Mouse (Mus musculus) cerebellum, adult 18-20 months (tissue): Measurements from ENCODE around the gene Setd1a.
A peak's percentile ranks its signal among the peaks of the same experiment; 100 is the strongest.
"Not testable (repeated sequence)": the region's sequence is repeated elsewhere in the genome, so short reads cannot be mapped to it uniquely, and the experiment has no call there.

Source experiments
- DNase-seq, 2 experiments: peaks; one replicate each; pipeline ENCODE4 v3.0.0; 2021

Setd1a gene

GRCm38 (mm10) chr7:127776426-127776825 lies at the start of gene Setd1a:
Gene Setd1a, plus strand, starts transcription at chr7:127776670.
- DNase-seq = peak; percentile 90 to 92

- DNase-seq = no peak
Measured at GRCm38 (mm10) chr7:127727898-127728297, 48.6 kb upstream of the Setd1a start.

GRCm38 (mm10) chr7:127730170-127730569 lies 46.3 kb upstream of the Setd1a start:
- DNase-seq = no peak

- not testable (repeated sequence) for DNase-seq
Measured at GRCm38 (mm10) chr7:127732066-127732465, 44.4 kb upstream of the Setd1a start, which contains the start of gene Ctf2. Gene Ctf2, minus strand, starts transcription at chr7:127732166.

GRCm38 (mm10) chr7:127744366-127745045 lies 32.0 kb upstream of the Setd1a start, which contains the start of gene Fbxl19:
Gene Fbxl19, plus strand, starts transcription at chr7:127744543.
- DNase-seq = peak; percentile 82 to 84

- DNase-seq = peak; percentile 89 to 98
Measured at GRCm38 (mm10) chr7:127745251-127745651, 31.2 kb upstream of the Setd1a start.

GRCm38 (mm10) chr7:127745652-127746493 lies 30.6 kb upstream of the Setd1a start:
- DNase-seq = peak; percentile 94 to 100

DNA sequence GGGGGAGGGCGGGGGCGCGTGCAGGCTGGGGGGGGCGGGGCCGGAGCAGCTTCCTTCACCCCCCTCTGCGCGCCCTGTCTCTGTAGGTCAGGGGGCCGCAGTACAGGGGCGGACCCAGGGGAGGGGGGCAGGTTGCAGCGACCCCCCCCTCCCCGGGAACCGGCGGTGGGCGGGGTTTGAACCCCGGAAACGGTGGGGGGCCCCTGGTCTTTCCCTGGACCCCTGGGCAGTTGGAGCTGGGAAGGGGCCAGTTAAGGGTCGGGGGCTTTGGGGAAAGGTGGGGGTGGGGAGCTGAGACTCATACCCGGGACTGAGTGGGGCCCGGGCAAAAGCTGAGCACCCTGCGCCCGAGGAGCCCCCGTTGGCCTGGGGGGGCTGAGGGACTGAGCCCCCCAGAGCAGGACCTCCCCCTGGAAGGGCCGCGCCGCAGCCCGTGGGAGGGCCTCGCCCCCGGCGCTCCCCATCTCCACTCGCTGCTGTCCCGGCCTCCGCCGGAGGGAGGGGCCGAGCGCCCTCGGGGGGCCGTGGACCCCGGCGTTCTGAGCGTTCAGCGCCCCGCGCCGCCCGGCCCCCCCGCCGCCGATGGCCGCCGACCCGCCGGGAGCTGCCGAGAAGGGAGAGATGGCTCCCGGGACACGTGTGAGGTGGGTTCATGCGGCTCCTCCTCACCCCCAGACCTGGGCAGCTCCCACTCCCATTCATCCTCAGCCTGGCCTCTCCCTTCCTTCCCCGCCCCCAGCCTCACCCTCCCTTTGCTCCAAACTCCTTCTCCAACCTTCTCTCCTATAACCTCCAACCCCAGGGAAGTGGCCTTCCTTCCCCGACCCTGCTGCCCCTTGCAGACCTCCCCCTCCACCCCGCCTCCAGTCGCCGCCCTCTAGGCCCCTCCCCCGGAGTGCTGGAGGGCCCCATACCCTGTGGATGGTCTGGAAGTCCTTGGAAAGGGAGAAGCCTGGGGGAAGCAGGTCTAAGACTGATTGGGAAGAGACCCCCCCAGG lies 29.7 kb upstream of the Setd1a start:
- peak; percentile 46 to 67 for DNase-seq

DNA sequence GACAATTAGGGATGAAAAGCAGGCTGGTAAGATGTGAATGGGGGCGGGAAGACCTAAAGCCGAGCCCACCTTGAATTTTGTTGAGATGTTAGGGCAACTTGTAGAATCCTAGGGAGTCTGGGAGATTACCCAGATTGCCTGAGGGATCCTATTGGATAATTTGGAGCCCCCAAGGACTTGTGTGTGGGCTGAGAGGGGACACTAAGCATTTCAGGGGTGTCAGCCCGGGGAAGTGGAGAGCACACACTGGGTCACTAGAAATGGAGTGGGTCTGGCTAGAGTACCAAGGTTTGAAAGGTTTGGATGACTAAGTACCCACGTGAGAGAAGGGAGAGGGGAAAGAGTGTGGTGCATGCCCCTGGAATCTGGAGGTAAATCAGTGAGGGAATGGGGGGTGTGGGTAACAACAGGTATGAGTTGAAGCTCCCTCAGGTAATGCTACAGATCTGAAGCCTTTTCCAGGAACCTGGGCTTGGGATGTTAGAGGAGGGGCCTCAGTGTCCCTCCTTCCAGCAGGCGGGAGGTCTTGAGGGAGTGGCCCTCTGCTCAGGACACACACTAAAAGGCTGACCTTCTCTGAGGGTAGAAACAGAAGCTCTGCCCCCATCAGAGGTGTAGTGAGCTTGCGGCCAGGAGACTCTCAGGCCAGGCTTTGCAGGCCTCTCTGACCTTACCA lies 28.8 kb upstream of the Setd1a start:
- no peak for DNase-seq

- DNase-seq = no peak
Measured at GRCm38 (mm10) chr7:127748235-127748560, 28.3 kb upstream of the Setd1a start.

GRCm38 (mm10) chr7:127750131-127751127 lies 26.0 kb upstream of the Setd1a start:
- DNase-seq = peak in 1 of 2 experiments; percentile 70

- DNase-seq = no peak
Measured at GRCm38 (mm10) chr7:127751619-127752018, 24.9 kb upstream of the Setd1a start.

DNA sequence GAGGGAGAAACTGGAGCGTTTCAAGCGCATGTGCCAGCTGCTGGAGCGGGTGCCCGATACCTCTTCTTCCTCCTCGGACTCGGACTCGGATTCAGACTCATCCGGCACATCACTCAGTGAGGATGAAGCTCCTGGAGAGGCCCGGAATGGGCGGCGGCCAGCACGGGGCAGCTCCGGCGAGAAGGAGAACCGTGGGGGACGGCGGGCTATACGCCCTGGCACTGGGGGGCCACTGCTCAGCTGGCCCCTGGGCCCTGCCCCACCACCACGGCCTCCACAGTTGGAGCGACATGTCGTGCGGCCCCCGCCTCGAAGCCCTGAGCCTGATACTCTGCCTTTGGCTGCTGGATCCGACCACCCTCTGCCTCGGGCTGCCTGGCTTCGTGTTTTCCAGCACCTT lies 24.4 kb upstream of the Setd1a start:
- DNase-seq = no peak

DNA sequence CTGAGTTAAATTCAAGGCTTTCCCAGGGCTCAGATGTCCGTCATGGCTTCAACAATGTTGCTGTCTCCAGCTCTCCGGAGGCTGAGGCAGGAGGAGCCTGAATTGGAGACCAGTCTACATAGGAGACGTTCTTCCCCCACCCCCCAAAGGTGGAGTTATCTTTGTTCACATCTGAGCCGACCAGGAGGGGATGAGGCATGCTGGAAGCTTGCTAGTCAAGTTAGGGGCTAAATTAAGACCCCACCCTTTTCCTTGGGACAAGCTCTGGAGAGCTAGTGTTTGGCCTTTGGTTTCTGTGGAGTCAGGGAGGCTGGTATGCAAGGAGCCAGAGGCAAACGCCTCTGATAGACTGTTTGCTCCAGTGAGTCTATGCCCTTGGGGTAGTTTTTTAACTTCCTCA lies 23.3 kb upstream of the Setd1a start:
- no peak for DNase-seq

DNA sequence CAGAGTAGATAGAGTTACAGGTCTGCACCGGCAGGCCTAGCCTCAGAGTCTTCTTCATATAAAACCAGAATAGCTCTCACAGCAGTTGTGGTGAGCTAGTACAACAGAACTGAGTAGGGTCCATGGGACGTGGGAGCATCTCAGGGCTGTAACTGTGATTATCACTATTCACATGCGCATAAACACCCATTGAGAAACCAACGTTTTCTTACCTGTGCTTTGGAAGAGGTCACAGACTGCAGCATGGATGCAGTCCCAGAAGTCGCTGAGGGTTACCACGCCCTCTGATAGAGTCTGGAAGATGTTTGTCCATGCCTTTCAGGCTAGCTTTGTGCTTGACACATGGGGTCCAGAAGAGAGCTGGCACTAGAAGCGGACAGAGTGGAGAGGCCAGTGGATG lies 22.7 kb upstream of the Setd1a start:
- DNase-seq = no peak

GRCm38 (mm10) chr7:127759716-127760115 lies 16.8 kb upstream of the Setd1a start:
- DNase-seq = no peak

GRCm38 (mm10) chr7:127760478-127760877 lies 16.0 kb upstream of the Setd1a start:
- no peak for DNase-seq

DNA sequence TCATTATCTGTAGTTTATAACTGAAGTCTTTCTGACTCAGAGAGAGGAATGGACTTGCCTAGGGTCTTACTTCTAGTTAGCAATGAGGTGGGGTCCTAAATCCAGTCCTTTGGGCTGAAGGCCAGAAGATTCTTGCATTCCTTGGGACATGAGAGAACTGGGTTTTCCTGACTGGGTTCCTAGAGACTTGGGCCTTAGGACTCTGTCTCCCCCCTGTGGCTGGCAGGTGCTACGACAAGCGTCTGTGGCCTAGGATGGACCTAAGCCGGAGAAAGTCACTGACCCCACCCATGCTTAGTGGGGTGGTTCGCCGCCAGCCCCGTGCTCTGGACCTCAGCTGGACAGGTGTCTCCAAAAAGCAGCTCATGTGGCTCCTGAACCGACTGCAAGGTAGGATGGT lies 15.4 kb upstream of the Setd1a start:
- DNase-seq = peak; percentile 75 to 82

DNA sequence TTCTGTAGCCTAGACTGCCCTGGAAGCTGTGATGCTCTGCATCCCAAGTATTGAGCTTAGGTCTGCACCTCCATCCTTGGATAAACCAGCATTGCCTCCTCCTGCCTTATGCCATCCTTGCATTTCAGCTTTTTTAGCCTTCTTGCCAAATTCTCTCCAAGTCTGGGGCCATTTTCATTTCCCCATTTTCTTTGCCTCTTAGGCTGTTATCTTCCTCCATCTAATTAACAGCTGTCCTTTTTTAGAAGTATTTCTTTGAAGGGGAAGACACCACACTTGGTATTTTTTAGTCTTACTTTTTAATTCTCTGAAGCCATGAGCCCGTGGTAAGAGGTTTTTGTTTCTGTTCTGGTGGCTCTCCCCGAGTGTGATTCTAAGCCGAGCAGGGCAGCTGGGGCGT lies 12.8 kb upstream of the Setd1a start:
- no peak for DNase-seq

DNA sequence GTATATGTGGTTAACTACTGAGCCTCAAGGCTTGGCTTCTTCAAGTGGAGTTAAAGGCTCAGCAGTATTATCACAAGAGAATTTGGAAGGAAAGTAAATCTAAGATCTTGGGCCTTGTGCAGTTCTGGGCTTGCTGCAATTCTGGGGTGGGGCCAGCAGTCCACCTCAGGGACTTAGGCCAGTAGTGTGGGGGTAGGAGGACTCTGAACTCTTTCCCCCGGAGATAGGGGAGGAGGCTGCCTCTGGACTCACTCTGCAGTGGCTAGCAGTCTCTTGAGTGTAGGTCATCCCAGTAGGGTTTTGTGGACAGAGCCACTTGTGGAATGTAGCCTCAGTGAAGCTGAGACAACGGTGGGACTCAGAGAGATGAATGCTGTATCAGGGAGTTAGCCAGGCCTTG lies 10.7 kb upstream of the Setd1a start:
- no peak for DNase-seq
